Mouse (Mus musculus) monocyte, adult 2 months (primary cell): ENCODE results near the gene Fcrl5.

Source experiments
- DNase-seq, 2 experiments: peaks; one replicate each; pipeline ENCODE4 v3.0.0; 2022; ENCODE audit warnings: low spot score in 2 of 2, low read depth in 1 of 2

Fcrl5 gene

GRCm38 (mm10) chr3:87500088-87501055 lies 64.8 kb downstream of the Fcrl5 start:
- peak; percentile 37 to 58 for DNase-seq

- no peak for DNase-seq
Measured at GRCm38 (mm10) chr3:87501151-87501550, 65.6 kb downstream of the Fcrl5 start.

- DNase-seq, result no peak
Measured at GRCm38 (mm10) chr3:87502771-87503170, 67.2 kb downstream of the Fcrl5 start.

GRCm38 (mm10) chr3:87504330-87504729 lies 68.8 kb downstream of the Fcrl5 start:
- DNase-seq, result no peak

- no peak for DNase-seq
Measured at GRCm38 (mm10) chr3:87504749-87505425, 69.3 kb downstream of the Fcrl5 start.

- DNase-seq, result no peak
Measured at GRCm38 (mm10) chr3:87506456-87507416, 71.2 kb downstream of the Fcrl5 start.

- peak in 1 of 2 experiments; percentile 73 for DNase-seq
Measured at GRCm38 (mm10) chr3:87508205-87508901, 72.8 kb downstream of the Fcrl5 start.

GRCm38 (mm10) chr3:87509061-87509460 lies 73.5 kb downstream of the Fcrl5 start:
- no peak for DNase-seq

- DNase-seq, result no peak
Measured at GRCm38 (mm10) chr3:87510832-87511231, 75.3 kb downstream of the Fcrl5 start.

GRCm38 (mm10) chr3:87511971-87512765 lies 76.6 kb downstream of the Fcrl5 start:
- DNase-seq, result no peak

GRCm38 (mm10) chr3:87515567-87516081 lies 80.1 kb downstream of the Fcrl5 start:
- peak in 1 of 2 experiments; percentile 63 for DNase-seq

GRCm38 (mm10) chr3:87518425-87518824 lies 82.9 kb downstream of the Fcrl5 start:
- no peak for DNase-seq

GRCm38 (mm10) chr3:87521126-87521525 lies 85.6 kb downstream of the Fcrl5 start:
- DNase-seq, result peak in 1 of 2 experiments; percentile 43

- DNase-seq, result no peak
Measured at GRCm38 (mm10) chr3:87521833-87522232, 86.3 kb downstream of the Fcrl5 start.

- DNase-seq, result no peak
Measured at GRCm38 (mm10) chr3:87523701-87524100, 88.1 kb downstream of the Fcrl5 start.

- peak in 1 of 2 experiments; percentile 72 for DNase-seq
Measured at GRCm38 (mm10) chr3:87525043-87525836, 89.7 kb downstream of the Fcrl5 start, which contains the start of gene Etv3. Gene Etv3, plus strand, starts transcription at chr3:87525407.

- no peak for DNase-seq
Measured at GRCm38 (mm10) chr3:87525837-87526570, 90.4 kb downstream of the Fcrl5 start.

- DNase-seq, result no peak
Measured at GRCm38 (mm10) chr3:87527139-87527538, 91.6 kb downstream of the Fcrl5 start.
